Mouse (Mus musculus) ES-Bruce4 (cell line): ENCODE results near the gene Cd84.
A peak's percentile ranks its signal among the peaks of the same experiment; 100 is the strongest.

Experiments used
- CTCF ChIP-seq: IDR thresholded peaks from one replicate; pipeline ENCODE4 v1.8.1; 2011; ENCODE audit warnings: low read depth, low read length
- EP300 ChIP-seq: IDR thresholded peaks from 2 replicates; pipeline ENCODE4 v1.6.1; 2011; ENCODE audit warnings: low read depth, low read length; ENCODE audit not compliant: insufficient read depth

GRCm38 (mm10) chr1:171825462-171825861 is 14.0 kb upstream of the Cd84 start:
- TF ChIP-seq EP300, result no peak
- peak; percentile 7 for TF ChIP-seq CTCF
